In the genomic region with DNA sequence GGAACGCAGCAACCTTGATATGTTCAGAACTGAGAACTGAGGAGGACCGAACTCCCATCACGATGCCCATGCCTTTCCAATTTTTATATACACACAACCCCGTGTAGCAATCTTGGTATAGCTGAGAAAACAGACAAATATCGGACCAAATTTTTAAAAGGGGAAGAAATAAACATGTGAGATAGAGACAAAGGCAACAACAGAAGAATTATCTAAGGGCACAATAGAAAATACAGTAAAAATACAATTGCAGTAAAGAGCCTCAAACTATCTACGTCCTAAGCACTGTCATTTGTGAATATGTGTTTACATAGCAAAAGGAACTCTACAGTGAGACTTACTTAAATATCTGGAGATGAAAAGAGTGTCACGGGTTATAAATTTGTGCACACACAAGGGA, we compare ENCODE assay signal across 8 mouse cellular contexts. TPM values are rescaled to one million over a fixed set of nuclear protein-coding genes. Genes with fewer than 3 reads are reported as not detected.
DNase-seq lines count a peak whose midpoint lies in the region; ATAC-seq and TF ChIP-seq lines count a peak whose summit lies in the region.

A gene (minus strand): TSS at position 101 of the 400 bp plus-strand sequence.

- TF ChIP-seq EP300 in stomach, postnatal 0 days (optimal IDR thresholded peaks at IDR 0.05): no peak

- no peak for TF ChIP-seq POLR2A in testis, adult 2 months (IDR thresholded peaks at IDR 0.05; ENCODE audit: control insufficient read depth, low read depth, low read length)
- no peak for TF ChIP-seq POLR2A in limb, embryonic 14.5 days (IDR thresholded peaks at IDR 0.05; ENCODE audit: borderline replicate concordance, extremely low read depth, insufficient read depth, insufficient read length)

- peak within 1 kb of the TSS; percentile 64 for H3K4me3 ChIP-seq in heart, embryonic 11.5 days (ENCODE audit: low read depth, low read length)
- H3K4me3 ChIP-seq in testis, adult 2 months (ENCODE audit: control insufficient read depth, low read depth, low read length): peak within 1 kb of the TSS; percentile 48
- peak within 1 kb of the TSS; percentile 39 for H3K4me3 ChIP-seq in limb, embryonic 14.5 days (replicated peaks; ENCODE audit: low read length)
- peak within 1 kb of the TSS; percentile 52 for H3K4me3 ChIP-seq in stomach, postnatal 0 days (ENCODE audit: low read depth, low read length)

- H3K9ac ChIP-seq in heart, embryonic 11.5 days (ENCODE audit: low read depth, low read length): peak within 1 kb of the TSS; percentile 69
- peak within 1 kb of the TSS; percentile 17 for H3K9ac ChIP-seq in limb, embryonic 14.5 days (ENCODE audit: low read depth, low read length, severe bottlenecking)
- H3K9ac ChIP-seq in stomach, postnatal 0 days (ENCODE audit: low read length): peak within 1 kb of the TSS; percentile 51

- WGBS in heart, embryonic 11.5 days (ENCODE audit: insufficient replicate concordance): 31% methylated on average over 7 of the region's 7 CpGs
- WGBS in limb, embryonic 14.5 days: 37% methylated on average over 7 of the region's 7 CpGs
- WGBS in stomach, postnatal 0 days: 35% methylated on average over 7 of the region's 7 CpGs

- peak within 1 kb of the TSS; percentile 76 for H3K4me2 ChIP-seq in heart, embryonic 11.5 days
- peak within 1 kb of the TSS; percentile 68 for H3K4me2 ChIP-seq in limb, embryonic 14.5 days (replicated peaks; ENCODE audit: low read depth, low read length, severe bottlenecking)
- H3K4me2 ChIP-seq in stomach, postnatal 0 days (replicated peaks; ENCODE audit: low read depth): peak within 1 kb of the TSS; percentile 88

- no peak for ATAC-seq in heart, embryonic 11.5 days (replicated peaks; ENCODE audit: insufficient number of reproducible peaks, low FRiP score, low TSS enrichment)
- no peak for ATAC-seq in limb, embryonic 14.5 days (ENCODE audit: low FRiP score, low read depth)
- no peak for ATAC-seq in stomach, postnatal 0 days (ENCODE audit: low FRiP score, low TSS enrichment)

- H3K27me3 ChIP-seq in heart, embryonic 11.5 days (ENCODE audit: control insufficient read depth, insufficient read depth, low read length): peaks cover 15% of the 10 kb centered on the region
- H3K27me3 ChIP-seq in testis, adult 2 months (ENCODE audit: control insufficient read depth, insufficient read depth, low read length): no peaks in the 10 kb centered on the region
- peaks cover 29% of the 10 kb centered on the region for H3K27me3 ChIP-seq in limb, embryonic 14.5 days (ENCODE audit: control insufficient read depth, insufficient read depth, low read length)
- no peaks in the 10 kb centered on the region for H3K27me3 ChIP-seq in stomach, postnatal 0 days (ENCODE audit: control insufficient read depth, insufficient read depth, low read length)

- H3K9me3 ChIP-seq in heart, embryonic 11.5 days (replicated peaks; ENCODE audit: control insufficient read depth, low read length): no peaks in the 10 kb centered on the region
- H3K9me3 ChIP-seq in limb, embryonic 14.5 days (ENCODE audit: control insufficient read depth, low read length): no peaks in the 10 kb centered on the region
- no peaks in the 10 kb centered on the region for H3K9me3 ChIP-seq in stomach, postnatal 0 days (ENCODE audit: control insufficient read depth, low read length)

- H3K4me1 ChIP-seq in heart, embryonic 11.5 days (ENCODE audit: control insufficient read depth, insufficient read depth, low read length): no peaks in the 10 kb centered on the region
- H3K4me1 ChIP-seq in testis, adult 2 months (ENCODE audit: control insufficient read depth, insufficient read depth, low read length): peaks cover 3% of the 10 kb centered on the region
- H3K4me1 ChIP-seq in limb, embryonic 14.5 days (ENCODE audit: control insufficient read depth, insufficient read depth, low read length): peaks cover 8% of the 10 kb centered on the region
- H3K4me1 ChIP-seq in stomach, postnatal 0 days (replicated peaks; ENCODE audit: control insufficient read depth, insufficient read depth): 0 out of 2 replicates have a peak, but pooled peaks cover 2% of the 10 kb centered on the region

- no peaks in the 10 kb centered on the region for H3K36me3 ChIP-seq in heart, embryonic 11.5 days (ENCODE audit: control insufficient read depth, insufficient read depth, low read length)
- H3K36me3 ChIP-seq in testis, adult 2 months (ENCODE audit: control insufficient read depth, insufficient read depth, low read length): no peaks in the 10 kb centered on the region
- H3K36me3 ChIP-seq in limb, embryonic 14.5 days (ENCODE audit: control insufficient read depth, insufficient read depth, low read length): no peaks in the 10 kb centered on the region
- H3K36me3 ChIP-seq in stomach, postnatal 0 days (ENCODE audit: control insufficient read depth, insufficient read depth, low read length): no peaks in the 10 kb centered on the region

- no peak for DNase-seq in heart, adult 11 months
- DNase-seq in testis, postnatal 14 days (ENCODE audit: low spot score): no peak
- no peak for DNase-seq in limb, embryonic 14.5 days (ENCODE audit: low spot score)
- DNase-seq in stomach, postnatal 0 days (ENCODE audit: low spot score): no peak
- no peak for DNase-seq in cerebellum, postnatal 10 days
- no peak for DNase-seq in adipocyte (ENCODE audit: low spot score)

- 0 out of 2 replicates have a peak within 1 kb of the TSS, but pooled peaks have one; percentile 11 for H3K27ac ChIP-seq in heart, embryonic 11.5 days (ENCODE audit: low read depth, low read length)
- H3K27ac ChIP-seq in testis, adult 2 months (ENCODE audit: control insufficient read depth, insufficient read depth, low read depth, low read length): 0 out of 2 replicates have a peak within 1 kb of the TSS, but pooled peaks have one; percentile 26
- no peak within 1 kb of the TSS for H3K27ac ChIP-seq in limb, embryonic 14.5 days (replicated peaks; ENCODE audit: low read depth, low read length)
- no peak within 1 kb of the TSS for H3K27ac ChIP-seq in stomach, postnatal 0 days (replicated peaks)

- no peak for TF ChIP-seq CTCF in testis, adult 2 months (IDR thresholded peaks at IDR 0.05; ENCODE audit: control insufficient read depth, insufficient read depth, insufficient replicate concordance, low read depth, low read length)
- no peak for TF ChIP-seq CTCF in stomach, postnatal 0 days (IDR thresholded peaks at IDR 0.05; ENCODE audit: low read depth)

RNA-seq across cellular contexts. Expression of the gene that starts here (rescaled TPM):
- polyA plus RNA-seq in heart, embryonic 11.5 days (2014; fragmentation: Nextera tagmentation; extraction: Ambion mirVana): 0.59 and 0.65 TPM in 2 replicates
- 4.4 and 6.4 TPM in 2 replicates for polyA plus RNA-seq in testis, adult 2 months (2012; rRNA removed)
- 2.8 and 3.6 TPM in 2 replicates for polyA plus RNA-seq in limb, embryonic 14.5 days (2012; rRNA removed)
- 2.3 and 2.9 TPM in 2 replicates for polyA plus RNA-seq in limb, embryonic 14.5 days (2014; fragmentation: Nextera tagmentation; extraction: Ambion mirVana)
- 1.7 and 1.9 TPM in 2 replicates for polyA plus RNA-seq in stomach, postnatal 0 days (2015; fragmentation: Nextera tagmentation; extraction: Ambion mirVana)

Comparison
In these comparisons a context has a peak if more than half of its experiments do, and no peak if none do; other contexts are left out.
1. H3K27ac ChIP-seq: peak in heart, embryonic 11.5 days (single experiment) and testis, adult 2 months (single experiment); none in limb, embryonic 14.5 days (single experiment) and stomach, postnatal 0 days (single experiment).
2. H3K9ac ChIP-seq: peak in every context shown above with its lines; median percentile 69 in heart, embryonic 11.5 days; 51 in stomach, postnatal 0 days; 17 in limb, embryonic 14.5 days.
3. Peak in every context shown above with its lines, with median percentiles within 50 percentile points of each other: H3K4me2 ChIP-seq and H3K4me3 ChIP-seq.